Comparison of ENCODE assay signal across 23 mouse cellular contexts in genomic region chr12:8107137-8107536, GRCm38 (mm10).
A peak's percentile ranks its signal among the peaks of the same experiment; 100 is the strongest.
DNase-seq lines count a peak whose midpoint lies in the region; ATAC-seq and TF ChIP-seq lines count a peak whose summit lies in the region.
"Had no signal": no experiment of that assay in that cellular context is flagged by ENCODE, and none has a peak within 500 bp of the region (broad histone marks: within the 10 kb centered on the region; RNA-seq: fewer than 3 reads in every experiment).

No protein-coding gene starts in this region.

- no peak overlapping the region for H3K9ac ChIP-seq in lung, embryonic 14.5 days
- no peak overlapping the region for H3K9ac ChIP-seq in hindbrain, embryonic 12.5 days
- no peak overlapping the region for H3K9ac ChIP-seq in neural tube, embryonic 12.5 days
- H3K9ac ChIP-seq in liver, postnatal 0 days (replicated peaks): no peak overlapping the region
- H3K9ac ChIP-seq: embryonic facial prominence, embryonic 13.5 days; heart, embryonic 12.5 days; liver, embryonic 14.5 days; midbrain, embryonic 13.5 days had no signal

- H3K36me3 ChIP-seq in lung, embryonic 14.5 days (ENCODE audit: insufficient read depth): no peaks in the 10 kb centered on the region
- no peaks in the 10 kb centered on the region for H3K36me3 ChIP-seq in hindbrain, embryonic 12.5 days
- H3K36me3 ChIP-seq in neural tube, embryonic 12.5 days: no peaks in the 10 kb centered on the region
- H3K36me3 ChIP-seq in liver, postnatal 0 days (replicated peaks; ENCODE audit: insufficient read depth, low read length): no peaks in the 10 kb centered on the region
- H3K36me3 ChIP-seq: embryonic facial prominence, embryonic 13.5 days; G1E; heart, embryonic 12.5 days; midbrain, embryonic 13.5 days had no signal

- 9% methylated on average over 4 of the region's 4 CpGs for WGBS in lung, embryonic 14.5 days
- 47% methylated on average over 4 of the region's 4 CpGs for WGBS in hindbrain, embryonic 12.5 days
- 61% methylated on average over 4 of the region's 4 CpGs for WGBS in neural tube, embryonic 12.5 days
- WGBS in liver, postnatal 0 days (ENCODE audit: insufficient replicate concordance): 60% methylated on average over 4 of the region's 4 CpGs

- H3K4me1 ChIP-seq in lung, embryonic 14.5 days (ENCODE audit: insufficient read depth): peaks cover 6% of the 10 kb centered on the region; the same call in 1 of the 2 replicates
- peaks cover 16% of the 10 kb centered on the region for H3K4me1 ChIP-seq in hindbrain, embryonic 12.5 days
- no peaks in the 10 kb centered on the region for H3K4me1 ChIP-seq in neural tube, embryonic 12.5 days
- H3K4me1 ChIP-seq in liver, postnatal 0 days (ENCODE audit: insufficient read depth): no peaks in the 10 kb centered on the region
- H3K4me1 ChIP-seq: midbrain, embryonic 13.5 days had no signal

- peak; percentile 94; the same call in 1 of the 2 replicates for ATAC-seq in lung, embryonic 14.5 days (ENCODE audit: insufficient read depth)
- peak; percentile 85 for ATAC-seq in hindbrain, embryonic 12.5 days (ENCODE audit: low FRiP score)
- peak; percentile 66; the same call in 1 of the 2 replicates for ATAC-seq in neural tube, embryonic 12.5 days (ENCODE audit: low FRiP score, low read depth)
- ATAC-seq in liver, postnatal 0 days: no peak
- ATAC-seq: CD4-positive, CD25-positive, alpha-beta regulatory T cell, adult 4 months; intestine, postnatal 0 days; midbrain, embryonic 13.5 days had no signal

- TF ChIP-seq CTCF in lung, embryonic 14.5 days (IDR thresholded peaks at IDR 0.05; ENCODE audit: low read depth): no peak
- no peak for TF ChIP-seq CTCF in liver, postnatal 0 days (IDR thresholded peaks at IDR 0.05; ENCODE audit: low read depth)

- TF ChIP-seq EP300 in liver, postnatal 0 days (IDR thresholded peaks at IDR 0.05; ENCODE audit: low read depth): no peak

- no peak overlapping the region for H3K4me3 ChIP-seq in lung, embryonic 14.5 days (ENCODE audit: low read depth, low read length)
- H3K4me3 ChIP-seq in hindbrain, embryonic 12.5 days: no peak overlapping the region
- H3K4me3 ChIP-seq in neural tube, embryonic 12.5 days: no peak overlapping the region
- no peak overlapping the region for H3K4me3 ChIP-seq in liver, postnatal 0 days (ENCODE audit: low read depth, low read length)
- H3K4me3 ChIP-seq: embryonic facial prominence, embryonic 13.5 days; gastrocnemius, adult 2 months; heart, embryonic 12.5 days; midbrain, embryonic 13.5 days; myocyte had no signal

- H3K4me2 ChIP-seq in lung, embryonic 14.5 days: no peak overlapping the region
- no peak overlapping the region for H3K4me2 ChIP-seq in hindbrain, embryonic 12.5 days (replicated peaks)
- H3K4me2 ChIP-seq in neural tube, embryonic 12.5 days (replicated peaks): no peak overlapping the region
- no peak overlapping the region for H3K4me2 ChIP-seq in liver, postnatal 0 days (ENCODE audit: low read depth, low read length)
- H3K4me2 ChIP-seq: embryonic facial prominence, embryonic 13.5 days; heart, embryonic 12.5 days; midbrain, embryonic 13.5 days had no signal

- H3K9me3 ChIP-seq in lung, embryonic 14.5 days (ENCODE audit: low read depth, low read length): no peaks in the 10 kb centered on the region
- H3K9me3 ChIP-seq in hindbrain, embryonic 12.5 days (replicated peaks): no peaks in the 10 kb centered on the region
- no peaks in the 10 kb centered on the region for H3K9me3 ChIP-seq in neural tube, embryonic 12.5 days
- no peaks in the 10 kb centered on the region for H3K9me3 ChIP-seq in liver, postnatal 0 days (ENCODE audit: low read length)
- H3K9me3 ChIP-seq: embryonic facial prominence, embryonic 13.5 days; heart, embryonic 12.5 days; midbrain, embryonic 13.5 days had no signal

- DNase-seq in embryo, embryonic 10 days (ENCODE audit: low spot score): peak; percentile 18
- no peak for DNase-seq in embryo, embryonic 9.5 days (ENCODE audit: extremely low spot score)
- peak; percentile 61 for DNase-seq in lung, embryonic 14.5 days
- no peak for DNase-seq in lung, postnatal 25 days (ENCODE audit: low spot score)
- no peak for DNase-seq in left cerebral cortex, adult 11 months (ENCODE audit: low spot score)
- DNase-seq in liver, postnatal 0 days: no peak
- DNase-seq: cerebellum, adult 9-10 months; gastrocnemius, adult 2 months; heart, postnatal 4 days; layer of hippocampus, postnatal 36 days; right cerebral cortex, postnatal 4 days; thymus, postnatal 25 days had no signal

- no peaks in the 10 kb centered on the region for H3K27me3 ChIP-seq in lung, embryonic 14.5 days (ENCODE audit: insufficient read depth, low read length)
- no peaks in the 10 kb centered on the region for H3K27me3 ChIP-seq in hindbrain, embryonic 12.5 days
- no peaks in the 10 kb centered on the region for H3K27me3 ChIP-seq in neural tube, embryonic 12.5 days (replicated peaks)
- H3K27me3 ChIP-seq in liver, postnatal 0 days (ENCODE audit: insufficient read depth, low read length): no peaks in the 10 kb centered on the region
- H3K27me3 ChIP-seq: embryonic facial prominence, embryonic 13.5 days; heart, embryonic 12.5 days; midbrain, embryonic 13.5 days had no signal

- H3K27ac ChIP-seq in lung, embryonic 14.5 days (ENCODE audit: low read depth): no peak overlapping the region
- H3K27ac ChIP-seq in hindbrain, embryonic 12.5 days: peak overlapping the region; percentile 46; the same call in 1 of the 2 replicates
- no peak overlapping the region for H3K27ac ChIP-seq in neural tube, embryonic 12.5 days
- H3K27ac ChIP-seq in liver, postnatal 0 days (ENCODE audit: low read depth): no peak overlapping the region
- H3K27ac ChIP-seq: gastrocnemius, adult 2 months; liver, embryonic 14.5 days; macrophage; midbrain, embryonic 13.5 days had no signal

Comparison
In these comparisons a context has a peak if more than half of its experiments do, and no peak if none do; other contexts are left out.
1. DNase-seq: peak in embryo, embryonic 10 days (single experiment) and lung, embryonic 14.5 days (single experiment); none in embryo, embryonic 9.5 days (single experiment), lung, postnatal 25 days (single experiment), left cerebral cortex, adult 11 months (single experiment) and liver, postnatal 0 days (single experiment).